Mouse (Mus musculus): ENCODE measurements at regions not wholly inside any gene's neighbourhood (a gene's known extent, or its start where the extent isn't known, plus 50 kb on each side); places are given as distances from the start of the nearest gene placed in this dataset.

DNA sequence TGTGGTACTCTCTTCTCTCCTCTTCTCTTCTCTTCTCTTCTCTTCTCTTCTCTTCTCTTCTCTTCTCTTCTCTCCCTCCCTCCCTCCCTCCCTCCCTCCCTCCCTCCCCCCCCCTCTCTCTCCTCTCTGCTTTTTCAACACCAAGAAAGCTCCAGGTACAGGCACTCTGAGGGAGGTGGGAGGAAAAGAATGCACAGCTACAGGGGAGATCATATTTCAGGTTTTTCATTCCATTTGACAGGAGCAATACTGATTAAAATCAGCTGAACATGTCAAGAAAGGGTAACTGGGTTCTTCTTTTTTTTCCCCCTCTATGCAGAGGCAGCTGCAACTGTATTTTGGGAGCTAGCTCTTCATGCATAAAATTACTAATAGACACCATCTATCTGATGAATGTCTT lies 368.8 kb upstream of the Rack1 start:
- CTCF ChIA-PET = no interaction called here

DNA sequence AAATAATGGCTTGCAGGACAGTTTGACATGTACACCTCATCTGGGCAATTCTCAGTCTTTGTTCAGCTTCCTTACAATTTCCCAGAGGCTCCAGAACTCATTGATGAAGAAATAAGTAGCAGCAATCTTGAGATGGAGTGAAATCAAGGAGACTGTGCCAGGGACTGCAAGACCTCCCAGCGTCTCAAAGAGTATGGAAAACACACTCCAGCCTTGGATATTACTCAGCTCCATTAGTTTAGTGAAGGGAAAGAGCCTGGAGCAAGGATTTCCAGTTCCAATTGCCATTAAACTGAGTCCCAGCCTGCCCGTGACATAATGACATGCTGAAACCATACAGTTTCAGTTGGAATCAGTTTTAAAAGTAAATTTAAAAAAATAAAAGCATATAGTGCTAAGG lies 372.7 kb upstream of the Rack1 start:
- CTCF ChIA-PET = no interaction called here

GRCm38 (mm10) chr11:48426446-48426845 lies 373.7 kb upstream of the Rack1 start:
- CTCF ChIA-PET = no interaction called here

- CTCF ChIA-PET = no interaction called here
Measured at GRCm38 (mm10) chr11:48418066-48418756, 381.9 kb upstream of the Rack1 start.

DNA sequence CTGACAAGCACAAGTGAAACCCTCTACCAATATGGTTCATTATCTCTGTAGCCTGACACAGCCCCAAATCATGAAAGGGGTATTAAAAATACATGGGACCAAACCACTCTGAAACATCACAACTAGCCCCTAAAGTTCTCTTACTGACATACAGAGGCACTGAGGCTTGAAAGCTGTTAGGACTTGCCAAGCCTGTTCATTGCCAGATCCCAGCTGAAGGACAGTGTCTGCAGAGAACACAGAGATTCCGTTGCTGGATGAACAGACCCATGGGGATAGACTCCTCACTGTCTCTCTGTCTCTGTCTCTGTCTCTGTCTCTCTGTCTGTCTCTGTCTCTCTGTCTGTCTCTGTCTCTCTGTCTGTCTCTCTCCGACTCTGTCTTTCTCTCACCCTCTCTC lies 382.5 kb upstream of the Rack1 start:
- CTCF ChIA-PET = no interaction called here

GRCm38 (mm10) chr11:48398032-48398431 lies 402.1 kb upstream of the Rack1 start:
- CTCF ChIA-PET = no interaction called here

GRCm38 (mm10) chr11:48381489-48381888 lies 392.7 kb upstream of the Sgcd start:
- CTCF ChIA-PET = no interaction called here

DNA sequence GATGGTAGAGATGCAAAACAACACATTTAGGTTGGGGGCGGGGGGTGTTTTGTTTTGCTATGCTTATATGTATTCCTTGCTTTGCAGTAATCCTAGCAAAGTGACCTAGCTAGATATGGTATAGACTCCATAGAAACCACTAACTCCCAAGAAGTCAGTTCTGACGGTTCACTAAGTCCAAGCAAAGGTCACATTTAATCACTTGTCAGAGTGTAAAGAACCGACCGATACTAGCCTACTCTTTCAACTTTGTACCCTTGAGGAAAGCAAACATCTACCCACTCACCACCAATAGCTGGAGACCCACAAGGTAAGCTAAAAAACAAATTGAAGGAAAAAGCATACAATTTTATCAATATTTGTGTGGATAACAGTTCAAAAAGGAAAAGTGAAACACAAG lies 389.3 kb upstream of the Sgcd start:
- CTCF ChIA-PET = no interaction called here

DNA sequence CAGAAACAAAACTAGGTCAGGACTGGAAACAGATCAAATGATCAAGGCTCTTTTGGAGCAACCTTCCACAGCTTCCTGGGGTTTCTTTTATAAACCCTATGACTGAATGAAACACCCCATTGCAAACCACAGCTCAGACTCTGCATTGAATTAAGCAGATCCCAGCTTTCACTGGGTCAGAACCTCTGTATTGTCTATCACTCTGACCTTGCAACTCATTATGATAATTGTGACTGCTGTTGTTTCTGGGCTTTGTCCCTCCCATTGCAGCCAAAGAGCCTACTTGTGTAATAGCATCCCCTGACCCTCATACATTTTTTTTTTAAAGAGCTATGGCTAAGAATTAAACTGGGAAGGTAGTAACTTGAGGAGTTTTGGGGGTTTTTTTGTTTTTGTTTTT lies 388.5 kb upstream of the Sgcd start:
- CTCF ChIA-PET = no interaction called here

DNA sequence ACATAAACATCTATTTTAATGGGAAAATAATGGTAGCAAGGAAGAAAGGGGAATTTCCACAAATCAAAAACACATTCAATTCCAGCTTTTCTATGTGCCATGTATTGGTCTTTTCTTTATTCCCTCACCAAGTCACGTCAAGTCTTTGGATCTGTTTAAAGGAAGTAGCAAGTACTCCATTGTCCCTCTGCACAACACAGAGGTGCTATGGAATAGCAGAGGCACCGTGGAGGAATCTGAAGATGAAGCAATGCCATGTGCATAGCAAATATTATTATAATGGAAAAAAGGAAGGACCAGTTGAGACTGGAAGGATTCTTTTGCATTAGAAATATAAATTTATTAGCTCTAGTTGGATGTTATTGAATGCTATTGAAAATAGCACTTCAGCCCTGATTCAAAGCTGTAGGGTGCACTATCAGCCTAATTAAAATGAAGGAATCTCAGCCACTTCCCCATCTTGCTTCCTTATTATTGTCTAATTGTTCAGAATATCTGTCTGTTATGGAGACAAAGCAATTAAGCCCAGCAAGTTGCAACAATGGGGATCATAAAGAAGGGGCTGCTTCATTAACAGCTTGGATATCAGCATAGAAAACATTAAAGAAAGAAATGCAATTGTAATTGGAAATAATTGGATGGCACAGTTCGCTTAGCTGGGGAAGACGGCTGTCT lies 362.7 kb upstream of the Sgcd start:
- CTCF ChIA-PET = no interaction called here

DNA sequence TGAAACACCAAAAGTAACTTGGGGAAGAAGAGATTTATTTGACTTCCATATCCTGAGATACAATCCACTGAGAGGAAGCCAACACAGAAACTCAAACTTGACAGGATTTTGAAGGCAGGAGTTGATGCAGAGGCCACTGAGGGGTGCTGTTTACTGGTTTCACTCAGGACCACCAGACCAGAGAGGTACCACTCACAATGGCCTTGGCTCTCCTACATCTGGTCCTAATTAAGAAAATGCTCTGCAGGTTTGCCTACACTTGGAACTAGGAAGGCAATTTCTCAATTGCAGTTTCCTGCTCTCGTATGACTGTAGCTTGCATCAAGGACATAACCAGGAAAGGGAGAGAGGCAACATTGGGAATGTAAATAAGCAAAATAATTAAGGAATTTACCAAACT lies 325.7 kb upstream of the Sgcd start:
- CTCF ChIA-PET = no interaction called here

DNA sequence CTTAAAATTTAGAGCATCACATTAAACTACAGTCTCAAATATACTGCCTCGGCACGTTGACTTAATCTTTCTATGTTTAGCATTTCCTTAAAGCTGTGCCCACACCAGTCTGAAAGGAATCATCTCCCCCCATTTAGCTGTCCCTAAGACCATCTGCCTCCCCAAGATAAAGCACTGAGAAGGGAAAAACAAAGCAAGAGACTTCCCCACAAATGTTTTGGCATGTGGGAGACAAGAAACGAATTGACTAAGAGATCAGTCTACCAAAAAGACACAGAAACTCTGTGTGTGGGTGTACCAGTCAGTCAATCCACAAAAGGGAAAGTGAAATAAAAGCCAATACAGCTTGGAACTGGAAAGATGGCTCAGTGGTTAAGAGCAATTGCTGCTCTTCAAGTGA lies 306.6 kb upstream of the Sgcd start:
- CTCF ChIA-PET = no interaction called here

GRCm38 (mm10) chr11:48262492-48262891 lies 273.7 kb upstream of the Sgcd start:
- CTCF ChIA-PET = no interaction called here

DNA sequence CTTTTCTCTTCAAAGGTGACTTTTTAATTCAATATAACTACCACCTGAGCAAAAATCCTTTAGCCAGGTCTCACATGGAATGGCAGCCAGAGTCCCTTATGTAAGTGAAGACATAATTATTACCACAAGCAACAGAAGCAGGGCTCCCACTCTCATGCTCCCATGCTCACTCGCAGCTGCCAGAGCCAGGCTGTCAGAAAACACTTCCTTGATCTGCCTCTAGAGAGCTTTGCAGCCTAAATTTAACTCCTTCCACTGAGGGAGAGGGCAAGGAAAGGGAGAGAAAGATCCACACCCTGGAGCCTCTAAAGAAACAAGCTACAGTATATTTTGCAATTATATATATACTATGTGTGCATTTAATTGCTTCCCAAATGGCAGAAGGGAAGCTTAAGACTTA lies 272.3 kb upstream of the Sgcd start:
- CTCF ChIA-PET = no interaction called here

GRCm38 (mm10) chr11:48250678-48251317 lies 262.0 kb upstream of the Sgcd start:
- CTCF ChIA-PET = no interaction called here

DNA sequence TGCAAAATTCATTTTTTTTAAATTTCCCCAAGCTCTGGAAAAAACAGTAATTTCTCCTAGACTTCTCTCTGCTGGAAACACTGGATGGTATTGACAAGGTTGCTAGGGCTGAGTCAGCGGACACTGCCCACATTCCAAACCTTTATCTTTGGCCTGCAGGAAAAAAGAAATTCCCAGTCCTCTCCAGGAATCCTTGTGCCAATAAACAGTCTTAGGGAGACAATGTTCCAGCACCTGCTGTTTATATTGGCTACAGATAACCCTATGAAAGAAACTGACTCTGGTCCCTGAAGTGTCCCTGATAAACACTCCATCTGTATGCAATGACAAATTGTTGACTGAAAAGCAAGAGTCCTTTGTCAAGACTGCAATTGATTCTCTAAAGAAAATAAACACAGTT lies 260.5 kb upstream of the Sgcd start:
- CTCF ChIA-PET = no interaction called here

- CTCF ChIA-PET = no interaction called here
Measured at GRCm38 (mm10) chr11:48221156-48221555, 232.4 kb upstream of the Sgcd start.

- CTCF ChIA-PET = no interaction called here
Measured at GRCm38 (mm10) chr11:48219157-48219556, 230.4 kb upstream of the Sgcd start.

DNA sequence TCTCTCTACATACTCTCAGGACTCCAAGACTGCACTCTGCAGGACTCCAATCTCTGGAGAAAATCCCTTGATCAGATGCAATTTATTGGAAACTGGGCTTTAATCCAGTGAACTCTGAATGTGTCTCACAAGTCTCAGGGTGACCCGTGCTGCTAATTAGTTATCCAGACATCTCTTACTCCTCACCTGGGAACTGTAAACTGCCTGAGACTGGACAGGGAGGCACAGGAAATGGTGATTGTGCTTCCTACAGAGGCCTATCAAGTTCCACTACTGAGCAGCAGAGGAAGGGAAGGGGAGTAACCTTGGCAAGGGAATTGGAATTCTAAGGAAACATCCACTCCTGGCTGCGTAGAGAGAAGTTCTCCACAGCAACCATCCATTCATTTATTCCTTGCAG lies 228.0 kb upstream of the Sgcd start:
- CTCF ChIA-PET = no interaction called here

DNA sequence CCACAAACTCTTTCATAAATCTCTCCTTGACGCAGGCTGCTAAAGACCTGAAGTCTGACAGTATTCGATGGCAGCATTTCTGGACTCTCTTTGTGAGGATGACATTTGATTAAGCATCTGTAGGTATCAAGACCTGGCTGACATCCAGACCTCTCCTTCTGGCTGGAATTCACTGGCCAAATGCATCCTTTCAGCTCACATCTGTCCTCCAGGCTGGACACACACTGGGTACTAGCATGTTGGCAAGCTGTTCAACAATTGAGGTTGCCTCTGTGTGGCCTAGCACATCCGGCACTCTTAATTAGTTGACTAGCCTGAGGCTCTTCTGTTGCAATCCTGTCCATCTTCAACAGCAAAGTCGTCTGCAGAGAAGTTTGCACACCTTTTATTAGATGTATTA lies 197.8 kb upstream of the Sgcd start:
- CTCF ChIA-PET = no interaction called here

GRCm38 (mm10) chr11:48178943-48179342 lies 190.2 kb upstream of the Sgcd start:
- CTCF ChIA-PET = interaction anchor here (0.7 kb wide), 1 partner anchor 300 kb away, joined by 4 read pairs; no protein-coding TSS in a partner anchor

DNA sequence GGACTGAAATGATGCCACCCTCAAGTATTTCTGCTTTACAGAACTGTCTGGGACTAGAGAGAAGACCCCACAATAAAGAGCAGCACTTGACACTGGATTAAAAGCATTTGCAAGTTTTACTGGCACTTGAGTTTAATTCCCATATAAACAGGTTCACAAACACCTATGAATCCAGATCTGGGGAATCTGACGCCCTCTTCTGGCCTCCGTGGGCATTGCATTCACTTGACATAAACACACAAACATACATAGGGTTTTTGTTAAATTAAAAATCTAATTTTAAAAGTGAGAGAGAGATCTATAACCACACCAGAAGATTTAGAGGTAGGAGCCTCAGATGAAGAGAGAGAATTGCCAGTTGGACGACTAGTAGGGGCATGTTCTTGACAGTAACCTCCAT lies 189.4 kb upstream of the Sgcd start:
- CTCF ChIA-PET = no interaction called here

DNA sequence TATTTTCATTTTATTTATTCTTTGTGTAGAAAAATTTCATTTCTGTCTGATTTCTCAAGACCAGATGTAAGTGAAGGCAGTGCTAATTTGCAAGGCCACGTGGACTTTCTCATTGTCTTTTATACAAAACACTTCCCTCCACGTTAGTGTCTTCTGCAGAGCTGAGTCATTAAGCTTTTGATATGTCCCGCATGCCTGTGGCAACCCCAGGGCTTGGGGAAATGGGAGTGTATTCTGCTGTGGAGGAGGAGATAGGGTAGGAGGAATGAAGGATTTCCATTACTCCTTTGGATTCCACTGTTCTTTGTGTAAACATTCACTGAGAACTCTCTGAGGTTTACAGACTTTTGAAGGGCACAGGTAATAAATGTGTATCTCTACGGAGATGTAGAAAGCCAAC lies 187.7 kb upstream of the Sgcd start:
- CTCF ChIA-PET = no interaction called here

GRCm38 (mm10) chr11:48152219-48152618 lies 163.4 kb upstream of the Sgcd start:
- CTCF ChIA-PET = no interaction called here

Measured in spleen, embryonic (tissue).